Mouse (Mus musculus): ENCODE results near the gene Gm28729. TPM values are rescaled to one million over a fixed set of nuclear protein-coding genes. Genes with fewer than 3 reads are reported as not detected.
A peak's percentile ranks its signal among the peaks of the same experiment; 100 is the strongest.

The Gm28729 gene
- polyA plus RNA-seq, 1 experiment: not detected

DNA sequence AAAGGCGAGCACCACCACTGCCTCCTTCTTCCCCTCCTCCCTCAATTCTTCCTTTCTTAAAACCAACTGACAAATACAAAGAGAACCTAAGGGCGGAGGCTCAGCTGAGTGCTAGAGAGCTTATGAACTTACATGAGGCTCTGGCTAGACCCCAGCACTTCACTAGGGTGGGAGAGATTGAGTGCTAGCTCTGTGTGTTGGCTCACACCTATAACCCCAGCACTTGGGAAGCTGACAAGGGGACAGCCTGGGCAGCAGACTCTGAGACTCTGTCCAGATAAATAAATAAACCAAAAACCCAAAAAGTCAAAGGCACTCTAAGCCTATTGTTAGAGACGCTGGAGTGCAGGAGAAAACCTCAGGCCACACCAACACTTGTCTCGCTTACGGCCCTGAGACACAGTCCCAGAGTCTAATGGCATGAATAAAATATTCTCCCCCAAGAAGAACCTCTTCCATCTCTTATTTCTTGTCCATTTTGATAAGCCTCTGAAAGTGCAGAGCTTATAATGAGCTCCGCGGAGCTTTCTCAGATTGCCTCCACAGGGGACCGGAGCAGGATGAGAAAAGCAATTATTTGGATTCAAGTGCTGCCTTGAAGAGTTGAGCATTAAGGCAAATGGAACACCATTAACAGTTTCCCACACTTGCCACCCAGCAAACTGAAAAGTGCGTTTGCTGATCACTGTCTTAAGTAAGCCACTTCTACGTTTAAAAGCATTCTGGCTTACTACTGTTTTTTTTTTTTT lies 64.8 kb downstream of the Gm28729 start:
- H3K27ac ChIP-seq (ENCODE audit: insufficient read depth, low read depth, low read length): no peak overlapping the region
- WGBS: 50% methylated on average over 10 of the region's 10 CpGs

GRCm38 (mm10) chr9:96455618-96456017 lies 69.4 kb downstream of the Gm28729 start:
- no peak overlapping the region for H3K4me3 ChIP-seq (ENCODE audit: insufficient read depth, low read depth, low read length)
- TF ChIP-seq POLR2A (IDR thresholded peaks at IDR 0.05; ENCODE audit: insufficient read depth, low read depth, low read length): no peak
- TF ChIP-seq CTCF (IDR thresholded peaks at IDR 0.05; ENCODE audit: insufficient read depth, low read depth, low read length): no peak
- H3K4me1 ChIP-seq (ENCODE audit: control insufficient read depth, insufficient read depth, low read length): peaks cover 4% of the 10 kb centered on the region; the same call in 1 of the 2 replicates
- H3K27ac ChIP-seq (ENCODE audit: insufficient read depth, low read depth, low read length): no peak overlapping the region
- 35% methylated on average over 8 of the region's 8 CpGs for WGBS

More for the DNA sequence above, 64.8 kb downstream of the Gm28729 start:
- Histone ChIP-seq H3K4me1 (ENCODE audit: control insufficient read depth, insufficient read depth, low read length) (0 out of 2 replicates have a peak, but pooled peaks cover 2% of the 10 kb centered on the region), H3K4me3 (ENCODE audit: insufficient read depth, low read depth, low read length) (no peak overlapping the region)
- TF ChIP-seq POLR2A (IDR thresholded peaks at IDR 0.05; ENCODE audit: insufficient read depth, low read depth, low read length) (no peak), CTCF (IDR thresholded peaks at IDR 0.05; ENCODE audit: insufficient read depth, low read depth, low read length) (no peak)

DNA sequence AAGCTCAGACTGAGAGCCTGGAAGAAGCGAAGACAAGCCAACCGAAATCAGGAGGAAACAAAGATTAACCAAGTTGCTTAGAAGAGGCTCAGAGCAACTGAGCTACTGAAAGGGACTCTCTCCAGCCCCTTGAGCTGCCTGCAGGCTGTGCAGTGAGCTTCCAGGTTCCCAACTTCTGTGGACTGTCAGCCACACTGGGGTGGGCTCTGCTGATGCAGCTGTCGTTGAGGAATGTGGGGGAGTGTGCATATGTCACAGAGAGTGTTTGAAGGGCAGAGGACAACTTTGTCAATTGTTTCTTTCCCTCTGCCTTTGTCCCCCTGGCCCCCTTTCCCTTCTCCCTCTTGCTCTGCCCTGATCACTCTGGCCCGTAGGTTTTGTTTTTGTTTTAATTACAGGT lies 72.1 kb downstream of the Gm28729 start:
- TF ChIP-seq CTCF (IDR thresholded peaks at IDR 0.05; ENCODE audit: insufficient read depth, low read depth, low read length) (no peak), POLR2A (IDR thresholded peaks at IDR 0.05; ENCODE audit: insufficient read depth, low read depth, low read length) (no peak)
- H3K4me1 ChIP-seq (ENCODE audit: control insufficient read depth, insufficient read depth, low read length): peaks cover 3% of the 10 kb centered on the region; the same call in 1 of the 2 replicates
- no peak overlapping the region for H3K27ac ChIP-seq (ENCODE audit: insufficient read depth, low read depth, low read length)
- whole genome bisulfite sequencing: 84% methylated on average over 4 of the region's 4 CpGs
- H3K4me3 ChIP-seq (ENCODE audit: insufficient read depth, low read depth, low read length): no peak overlapping the region

DNA sequence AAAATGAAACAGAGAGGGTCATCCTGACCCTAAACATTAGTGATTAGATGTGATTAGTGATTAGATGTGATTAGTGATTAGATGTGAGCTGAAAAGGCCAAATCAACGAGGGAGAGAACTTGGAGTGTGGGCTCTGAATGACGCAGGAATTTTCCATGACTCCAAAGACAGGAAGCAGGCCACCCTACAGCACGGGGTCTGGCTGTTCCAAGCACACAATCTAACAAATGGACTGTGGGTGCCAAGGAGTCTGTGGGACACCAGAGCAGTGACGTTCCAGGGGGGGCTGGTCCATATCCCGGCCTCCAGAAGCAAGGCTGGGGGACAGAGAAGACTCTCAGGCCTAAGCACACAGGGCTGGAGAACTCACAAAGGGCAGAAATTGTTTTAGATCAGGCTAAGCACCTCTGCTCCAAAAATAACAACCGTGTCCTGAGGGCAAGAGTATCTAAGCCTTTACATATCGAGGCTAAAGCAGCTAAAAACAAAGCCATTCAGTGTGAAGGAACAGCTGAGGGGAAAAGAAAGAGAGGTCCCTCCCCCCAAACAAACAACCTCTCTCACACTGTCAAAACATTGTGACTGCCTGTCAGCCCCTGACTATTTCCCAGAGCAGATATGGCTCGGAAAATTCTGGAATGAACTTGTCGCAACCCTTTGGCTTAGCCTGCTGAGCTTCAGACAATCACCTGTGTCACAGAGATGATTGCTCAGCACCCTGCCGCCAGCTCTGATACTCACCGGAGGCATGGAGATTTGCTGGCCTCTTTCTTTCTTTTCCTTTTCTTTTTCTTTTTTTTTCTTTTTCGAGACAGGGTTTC lies 74.0 kb downstream of the Gm28729 start:
- WGBS: 34% methylated on average over 12 of the region's 12 CpGs
- TF ChIP-seq POLR2A (IDR thresholded peaks at IDR 0.05; ENCODE audit: insufficient read depth, low read depth, low read length) (no peak), CTCF (IDR thresholded peaks at IDR 0.05; ENCODE audit: insufficient read depth, low read depth, low read length) (no peak)
- Histone ChIP-seq H3K4me3 (ENCODE audit: insufficient read depth, low read depth, low read length) (no peak overlapping the region), H3K27ac (ENCODE audit: insufficient read depth, low read depth, low read length) (no peak overlapping the region), H3K4me1 (ENCODE audit: control insufficient read depth, insufficient read depth, low read length) (peaks cover 6% of the 10 kb centered on the region; the same call in 1 of the 2 replicates)

DNA sequence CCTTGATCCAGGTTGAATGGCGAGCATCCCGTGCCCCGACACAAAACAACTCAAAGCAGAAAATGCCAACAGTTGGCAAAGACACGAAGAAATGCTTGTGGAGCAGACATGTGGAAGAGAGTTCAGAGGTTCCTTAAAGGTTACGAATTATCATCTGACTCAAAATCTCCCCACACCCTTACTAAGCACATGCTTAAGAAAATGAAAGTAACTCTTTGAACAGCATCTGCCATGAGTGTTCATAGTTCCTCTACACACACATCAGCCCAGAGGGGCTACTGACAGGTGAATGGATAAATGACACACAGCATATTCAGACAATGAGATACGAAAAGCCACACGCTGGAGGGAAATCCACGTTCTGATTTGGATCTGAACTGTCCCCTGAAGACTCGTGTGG lies 75.5 kb downstream of the Gm28729 start:
- WGBS: 89% methylated on average over 9 of the region's 9 CpGs
- TF ChIP-seq CTCF (IDR thresholded peaks at IDR 0.05; ENCODE audit: insufficient read depth, low read depth, low read length) (no peak), POLR2A (IDR thresholded peaks at IDR 0.05; ENCODE audit: insufficient read depth, low read depth, low read length) (no peak)
- H3K4me1 ChIP-seq (ENCODE audit: control insufficient read depth, insufficient read depth, low read length): peaks cover 6% of the 10 kb centered on the region; the same call in 1 of the 2 replicates

DNA sequence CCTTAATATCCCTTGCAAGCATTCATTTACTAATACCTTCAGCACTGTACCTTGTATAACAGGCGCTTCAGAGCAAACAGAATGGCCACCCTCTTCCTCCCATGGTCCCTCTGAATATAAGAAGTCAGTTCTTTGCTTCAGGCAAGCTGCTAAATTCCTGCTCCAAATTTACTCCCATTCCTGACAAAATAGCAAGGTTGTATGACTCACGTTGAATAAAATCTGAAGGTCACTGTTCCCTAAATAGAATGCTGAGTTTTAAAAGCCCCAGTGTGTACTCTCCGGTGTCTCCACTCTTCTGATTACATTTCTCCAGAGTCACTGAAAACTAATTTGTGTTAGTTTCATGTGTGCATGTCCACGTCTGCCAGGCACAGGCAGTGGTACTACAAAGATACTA lies 79.7 kb downstream of the Gm28729 start:
- Histone ChIP-seq H3K4me1 (ENCODE audit: control insufficient read depth, insufficient read depth, low read length) (peaks cover 8% of the 10 kb centered on the region; the same call in 1 of the 2 replicates), H3K27ac (ENCODE audit: insufficient read depth, low read depth, low read length) (peak overlapping the region; percentile 80), H3K4me3 (ENCODE audit: insufficient read depth, low read depth, low read length) (no peak overlapping the region)
- no peak for TF ChIP-seq CTCF (IDR thresholded peaks at IDR 0.05; ENCODE audit: insufficient read depth, low read depth, low read length)
- TF ChIP-seq POLR2A (IDR thresholded peaks at IDR 0.05; ENCODE audit: insufficient read depth, low read depth, low read length): no peak
- WGBS: 36% methylated on average over 4 of the region's 4 CpGs

More for the DNA sequence above, 75.5 kb downstream of the Gm28729 start:
- Histone ChIP-seq H3K27ac (ENCODE audit: insufficient read depth, low read depth, low read length) (no peak overlapping the region), H3K4me3 (ENCODE audit: insufficient read depth, low read depth, low read length) (no peak overlapping the region)

DNA sequence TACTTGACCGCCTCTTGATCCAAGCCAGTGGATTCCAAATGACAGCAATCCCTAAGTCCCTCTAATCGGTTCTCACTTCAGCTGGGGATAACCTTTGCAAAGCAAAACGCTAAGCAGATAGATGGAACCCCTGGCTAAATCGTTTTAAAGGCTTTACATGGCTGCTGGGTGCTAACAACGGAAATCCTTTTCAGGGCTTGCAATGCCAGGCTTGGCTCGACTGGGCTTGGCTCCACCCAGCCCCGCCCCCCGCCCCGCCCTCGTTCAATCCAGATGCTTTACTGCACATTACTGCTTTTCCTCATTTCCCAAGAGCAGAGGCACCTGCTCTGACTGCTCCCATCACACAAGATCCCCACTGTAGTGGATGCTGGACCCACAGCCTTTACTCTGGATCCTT lies 83.0 kb downstream of the Gm28729 start:
- TF ChIP-seq POLR2A (IDR thresholded peaks at IDR 0.05; ENCODE audit: insufficient read depth, low read depth, low read length) (no peak), CTCF (IDR thresholded peaks at IDR 0.05; ENCODE audit: insufficient read depth, low read depth, low read length) (no peak)
- H3K27ac ChIP-seq (ENCODE audit: insufficient read depth, low read depth, low read length): no peak overlapping the region
- H3K4me3 ChIP-seq (ENCODE audit: insufficient read depth, low read depth, low read length): no peak overlapping the region
- WGBS: 24% methylated on average over 10 of the region's 10 CpGs
- peaks cover 21% of the 10 kb centered on the region for H3K4me1 ChIP-seq (ENCODE audit: control insufficient read depth, insufficient read depth, low read length)

GRCm38 (mm10) chr9:96438334-96438871 lies 86.7 kb downstream of the Gm28729 start:
- TF ChIP-seq CTCF (IDR thresholded peaks at IDR 0.05; ENCODE audit: insufficient read depth, low read depth, low read length): no peak
- no peak for TF ChIP-seq POLR2A (IDR thresholded peaks at IDR 0.05; ENCODE audit: insufficient read depth, low read depth, low read length)
- Histone ChIP-seq H3K4me1 (ENCODE audit: control insufficient read depth, insufficient read depth, low read length) (peaks cover 21% of the 10 kb centered on the region), H3K27ac (ENCODE audit: insufficient read depth, low read depth, low read length) (peak overlapping the region; percentile 62), H3K4me3 (ENCODE audit: insufficient read depth, low read depth, low read length) (peak overlapping the region; percentile 49)
- WGBS: 21% methylated on average over 8 of the region's 8 CpGs

Measured in olfactory bulb, adult 2 months (tissue).